Mouse (Mus musculus) stomach, postnatal 0 days (tissue): ENCODE measurements at regions not wholly inside any gene's neighbourhood (a gene's known extent, or its start where the extent isn't known, plus 50 kb on each side); places are given as distances from the start of the nearest gene placed in this dataset.
A peak's percentile ranks its signal among the peaks of the same experiment; 100 is the strongest.

ENCODE experiments used
- ATAC-seq: fragments of 200-750 bp; cut with Nextera tagmentation; 2 replicates; pipeline ENCODE4 v1.8.0; 2017; ENCODE audit not compliant: low FRiP score, low TSS enrichment
- DNase-seq: peaks from one replicate; pipeline ENCODE4 v3.0.0-alpha.2; 2016; ENCODE audit warnings: low spot score
- H3K27ac ChIP-seq: fragments of 300-500 bp; sonication (generic); replicated peaks from 2 replicates; pipeline ENCODE4 v1.5.1; 2014; ENCODE audit warnings: mild to moderate bottlenecking, control low read depth
- H3K27me3 ChIP-seq: fragments of 300-500 bp; sonication (generic); 2 replicates; pipeline ENCODE4 v1.6.1; 2014; ENCODE audit warnings: low read length; ENCODE audit not compliant: control insufficient read depth, insufficient read depth
- H3K36me3 ChIP-seq: fragments of 300-500 bp; sonication (generic); 2 replicates; pipeline ENCODE4 v1.6.1; 2014; ENCODE audit warnings: low read length, mixed read lengths; ENCODE audit not compliant: control insufficient read depth, insufficient read depth
- H3K4me1 ChIP-seq: fragments of 300-500 bp; sonication (generic); replicated peaks from 2 replicates; pipeline ENCODE4 v1.6.1; 2014; ENCODE audit warnings: antibody characterized with exemption; ENCODE audit not compliant: control insufficient read depth, insufficient read depth
- H3K4me2 ChIP-seq: fragments of 300-500 bp; sonication (generic); replicated peaks from 2 replicates; pipeline ENCODE4 v1.6.1; 2014; ENCODE audit warnings: low read depth, mild to moderate bottlenecking, control low read depth, moderate library complexity
- H3K4me3 ChIP-seq: fragments of 300-500 bp; sonication (generic); 2 replicates; pipeline ENCODE4 v1.5.1; 2014; ENCODE audit warnings: low read depth, low read length, control low read depth
- H3K9ac ChIP-seq: fragments of 300-500 bp; sonication (generic); 2 replicates; pipeline ENCODE4 v1.6.1; 2014; ENCODE audit warnings: mild to moderate bottlenecking, low read length, control low read depth, mixed read lengths
- H3K9me3 ChIP-seq: fragments of 300-500 bp; sonication (generic); 2 replicates; pipeline ENCODE4 v1.6.1; 2016; ENCODE audit warnings: low read length; ENCODE audit not compliant: control insufficient read depth
- CTCF ChIP-seq: IDR thresholded peaks from 2 replicates; pipeline ENCODE4 v1.5.1; 2016; ENCODE audit warnings: antibody characterized with exemption, low read depth, mild to moderate bottlenecking, moderate library complexity
- EP300 ChIP-seq: optimal IDR thresholded peaks from 2 replicates; pipeline ENCODE3; 2016; ENCODE audit warnings: antibody characterized with exemption
- WGBS: fragments of 180-500 bp; shearing (Covaris S2); extraction: QIAGEN DNeasy Blood & Tissue Kit; methylation state at CpG from one replicate; pipeline ENCODE4 v1.1.7; 2014; 5-methylcytosine and 5-hydroxymethylcytosine counted together

GRCm38 (mm10) chr13:48732168-48732841 is 69.5 kb downstream of the Barx1 start:
- no peak overlapping the region for H3K27ac ChIP-seq
- H3K9ac ChIP-seq = no peak overlapping the region
- no peaks in the 10 kb centered on the region for H3K36me3 ChIP-seq
- H3K4me1 ChIP-seq = peaks cover 7% of the 10 kb centered on the region
- H3K9me3 ChIP-seq = no peaks in the 10 kb centered on the region
- peak; percentile 39; the same call in 1 of the 2 replicates for ATAC-seq
- peak; percentile 77 for DNase-seq
- H3K27me3 ChIP-seq = no peaks in the 10 kb centered on the region
- no peak overlapping the region for H3K4me3 ChIP-seq
- TF ChIP-seq CTCF (peak; percentile 81), EP300 (no peak)
- 9% methylated on average over 29 of the region's 29 CpGs for WGBS
- H3K4me2 ChIP-seq = peak overlapping the region; percentile 29

GRCm38 (mm10) chr13:48734985-48735384 is 72.2 kb downstream of the Barx1 start:
- no peaks in the 10 kb centered on the region for H3K9me3 ChIP-seq
- DNase-seq (no peak), ATAC-seq (no peak)
- H3K4me1 ChIP-seq = peaks cover 7% of the 10 kb centered on the region
- no peaks in the 10 kb centered on the region for H3K27me3 ChIP-seq
- H3K4me2 ChIP-seq = no peak overlapping the region
- H3K9ac ChIP-seq = no peak overlapping the region
- no peak overlapping the region for H3K4me3 ChIP-seq
- TF ChIP-seq CTCF (peak; percentile 21; the same call in 1 of the 2 replicates), EP300 (no peak)
- WGBS = 47% methylated on average over 9 of the region's 9 CpGs
- H3K36me3 ChIP-seq = no peaks in the 10 kb centered on the region
- no peak overlapping the region for H3K27ac ChIP-seq

GRCm38 (mm10) chr13:48745566-48745965 is 82.8 kb downstream of the Barx1 start:
- ATAC-seq = 0 out of 2 replicates have a peak, but pooled peaks have one; percentile 35
- Histone ChIP-seq H3K4me2 (no peak overlapping the region), H3K4me3 (no peak overlapping the region), H3K36me3 (no peaks in the 10 kb centered on the region), H3K27me3 (no peaks in the 10 kb centered on the region), H3K4me1 (no peaks in the 10 kb centered on the region), H3K9me3 (no peaks in the 10 kb centered on the region), H3K27ac (no peak overlapping the region), H3K9ac (no peak overlapping the region)
- WGBS = 40% methylated on average over 5 of the region's 5 CpGs
- TF ChIP-seq CTCF (no peak), EP300 (no peak)
- DNase-seq = peak; percentile 53

GRCm38 (mm10) chr13:48746301-48746700 is 83.5 kb downstream of the Barx1 start:
- Histone ChIP-seq H3K4me2 (no peak overlapping the region), H3K4me1 (no peaks in the 10 kb centered on the region), H3K9me3 (no peaks in the 10 kb centered on the region), H3K4me3 (no peak overlapping the region), H3K27me3 (no peaks in the 10 kb centered on the region), H3K9ac (no peak overlapping the region), H3K27ac (no peak overlapping the region), H3K36me3 (no peaks in the 10 kb centered on the region)
- WGBS = 58% methylated on average over 7 of the region's 7 CpGs
- no peak for ATAC-seq
- DNase-seq = no peak
- TF ChIP-seq EP300 = no peak
- no peak for TF ChIP-seq CTCF
